Mouse (Mus musculus): ENCODE data around the gene Mtx2. TPM values are rescaled to one million over a fixed set of nuclear protein-coding genes. Genes with fewer than 3 reads are reported as not detected.

The Mtx2 gene
- polyA plus RNA-seq, 1 experiment, result 30.2 TPM

GRCm38 (mm10) chr2:74862070-74862476, 36.5 kb downstream of the Mtx2 start:
- H3K4me3 ChIP-seq (ENCODE audit: insufficient read depth, poor library complexity, severe bottlenecking), result no peak overlapping the region
- no peaks in the 10 kb centered on the region for H3K36me3 ChIP-seq (ENCODE audit: control insufficient read depth, insufficient read depth)
- TF ChIP-seq MYOG (IDR thresholded peaks at IDR 0.05; ENCODE audit: control insufficient read depth, extremely low read depth, insufficient read length), result no peak
- peaks cover 20% of the 10 kb centered on the region for H3K79me3 ChIP-seq (ENCODE audit: low read depth)
- H3ac ChIP-seq (ENCODE audit: control insufficient read depth, insufficient read length, low read depth), result no peak overlapping the region
- H3K79me2 ChIP-seq (ENCODE audit: control insufficient read depth, insufficient read depth), result peaks cover 25% of the 10 kb centered on the region
- H3K27me3 ChIP-seq (ENCODE audit: control insufficient read depth, insufficient read depth, insufficient read length), result no peaks in the 10 kb centered on the region

GRCm38 (mm10) chr2:74865414-74865813, 39.8 kb downstream of the Mtx2 start:
- no peak overlapping the region for H3ac ChIP-seq (ENCODE audit: control insufficient read depth, insufficient read length, low read depth)
- peaks cover 19% of the 10 kb centered on the region for H3K36me3 ChIP-seq (ENCODE audit: control insufficient read depth, insufficient read depth)
- H3K79me3 ChIP-seq (ENCODE audit: low read depth), result peaks cover 20% of the 10 kb centered on the region
- H3K4me3 ChIP-seq (ENCODE audit: insufficient read depth, poor library complexity, severe bottlenecking), result no peak overlapping the region
- no peaks in the 10 kb centered on the region for H3K27me3 ChIP-seq (ENCODE audit: control insufficient read depth, insufficient read depth, insufficient read length)
- no peak for TF ChIP-seq MYOD1 (IDR thresholded peaks at IDR 0.05; ENCODE audit: control insufficient read depth, insufficient read length, low read depth)
- H3K79me2 ChIP-seq (ENCODE audit: control insufficient read depth, insufficient read depth), result peaks cover 25% of the 10 kb centered on the region

GRCm38 (mm10) chr2:74874043-74874442, 48.4 kb downstream of the Mtx2 start:
- H3ac ChIP-seq (ENCODE audit: control insufficient read depth, insufficient read length, low read depth), result no peak overlapping the region
- H3K79me3 ChIP-seq (ENCODE audit: low read depth), result no peaks in the 10 kb centered on the region
- TF ChIP-seq MYOD1 (IDR thresholded peaks at IDR 0.05; ENCODE audit: control insufficient read depth, insufficient read length, low read depth) (no peak), CEBPB (IDR thresholded peaks at IDR 0.05; ENCODE audit: low read depth) (no peak), FOSL1 (IDR thresholded peaks at IDR 0.05; ENCODE audit: insufficient read depth, low read length, poor library complexity, severe bottlenecking) (no peak), USF1 (IDR thresholded peaks at IDR 0.05; ENCODE audit: low read depth) (no peak), CTCF (IDR thresholded peaks at IDR 0.05; ENCODE audit: control insufficient read depth, insufficient read depth, insufficient read length) (no peak), MAX (IDR thresholded peaks at IDR 0.05) (no peak), MYOG (IDR thresholded peaks at IDR 0.05; ENCODE audit: control insufficient read depth, extremely low read depth, insufficient read length) (no peak)
- H3K79me2 ChIP-seq (ENCODE audit: control insufficient read depth, insufficient read depth), result no peaks in the 10 kb centered on the region
- H3K27me3 ChIP-seq (ENCODE audit: control insufficient read depth, insufficient read depth, insufficient read length), result no peaks in the 10 kb centered on the region
- no peak overlapping the region for H3K4me3 ChIP-seq (ENCODE audit: insufficient read depth, poor library complexity, severe bottlenecking)
- peaks cover 33% of the 10 kb centered on the region for H3K36me3 ChIP-seq (ENCODE audit: control insufficient read depth, insufficient read depth)

- Histone ChIP-seq H3ac (ENCODE audit: control insufficient read depth, insufficient read length, low read depth) (no peak overlapping the region), H3K4me3 (ENCODE audit: insufficient read depth, poor library complexity, severe bottlenecking) (no peak overlapping the region), H3K36me3 (ENCODE audit: control insufficient read depth, insufficient read depth) (no peaks in the 10 kb centered on the region), H3K79me2 (ENCODE audit: control insufficient read depth, insufficient read depth) (no peaks in the 10 kb centered on the region), H3K79me3 (ENCODE audit: low read depth) (no peaks in the 10 kb centered on the region), H3K27me3 (ENCODE audit: control insufficient read depth, insufficient read depth, insufficient read length) (no peaks in the 10 kb centered on the region)
- TF ChIP-seq USF1 (IDR thresholded peaks at IDR 0.05; ENCODE audit: low read depth) (no peak), CEBPB (IDR thresholded peaks at IDR 0.05; ENCODE audit: low read depth) (no peak), MAX (IDR thresholded peaks at IDR 0.05) (no peak), CTCF (IDR thresholded peaks at IDR 0.05; ENCODE audit: control insufficient read depth, insufficient read depth, insufficient read length) (no peak), MYOD1 (IDR thresholded peaks at IDR 0.05; ENCODE audit: control insufficient read depth, insufficient read length, low read depth) (no peak), FOSL1 (IDR thresholded peaks at IDR 0.05; ENCODE audit: insufficient read depth, low read length, poor library complexity, severe bottlenecking) (no peak), MYOG (IDR thresholded peaks at IDR 0.05; ENCODE audit: control insufficient read depth, extremely low read depth, insufficient read length) (no peak)
Measured at GRCm38 (mm10) chr2:74884357-74884756, 58.8 kb downstream of the Mtx2 start.

- no peak overlapping the region for H3K4me3 ChIP-seq (ENCODE audit: insufficient read depth, poor library complexity, severe bottlenecking)
- no peaks in the 10 kb centered on the region for H3K79me2 ChIP-seq (ENCODE audit: control insufficient read depth, insufficient read depth)
- no peaks in the 10 kb centered on the region for H3K27me3 ChIP-seq (ENCODE audit: control insufficient read depth, insufficient read depth, insufficient read length)
- TF ChIP-seq FOSL1 (IDR thresholded peaks at IDR 0.05; ENCODE audit: insufficient read depth, low read length, poor library complexity, severe bottlenecking), result no peak
- no peak for TF ChIP-seq CTCF (IDR thresholded peaks at IDR 0.05; ENCODE audit: control insufficient read depth, insufficient read depth, insufficient read length)
- H3ac ChIP-seq (ENCODE audit: control insufficient read depth, insufficient read length, low read depth), result no peak overlapping the region
- H3K36me3 ChIP-seq (ENCODE audit: control insufficient read depth, insufficient read depth), result no peaks in the 10 kb centered on the region
- H3K79me3 ChIP-seq (ENCODE audit: low read depth), result no peaks in the 10 kb centered on the region
Measured at GRCm38 (mm10) chr2:74891868-74892267, 66.3 kb downstream of the Mtx2 start.

GRCm38 (mm10) chr2:74892881-74893615, 67.4 kb downstream of the Mtx2 start:
- Histone ChIP-seq H3K4me3 (ENCODE audit: insufficient read depth, poor library complexity, severe bottlenecking) (no peak overlapping the region), H3K36me3 (ENCODE audit: control insufficient read depth, insufficient read depth) (no peaks in the 10 kb centered on the region), H3K27me3 (ENCODE audit: control insufficient read depth, insufficient read depth, insufficient read length) (no peaks in the 10 kb centered on the region), H3K79me2 (ENCODE audit: control insufficient read depth, insufficient read depth) (no peaks in the 10 kb centered on the region), H3ac (ENCODE audit: control insufficient read depth, insufficient read length, low read depth) (no peak overlapping the region), H3K79me3 (ENCODE audit: low read depth) (no peaks in the 10 kb centered on the region)
- no peak for TF ChIP-seq CTCF (IDR thresholded peaks at IDR 0.05; ENCODE audit: control insufficient read depth, insufficient read depth, insufficient read length)
- TF ChIP-seq MYOD1 (IDR thresholded peaks at IDR 0.05; ENCODE audit: control insufficient read depth, insufficient read length, low read depth), result no peak
- TF ChIP-seq MYOG (IDR thresholded peaks at IDR 0.05; ENCODE audit: control insufficient read depth, extremely low read depth, insufficient read length), result no peak
- no peak for TF ChIP-seq CEBPB (IDR thresholded peaks at IDR 0.05; ENCODE audit: low read depth)
- no peak for TF ChIP-seq USF1 (IDR thresholded peaks at IDR 0.05; ENCODE audit: low read depth)

Measured in C2C12 (cell line).